Mouse (Mus musculus) MEL (cell line): ENCODE data around the gene Lpar3.

ENCODE experiments used
- CHD1 ChIP-seq: IDR thresholded peaks from 2 replicates; pipeline ENCODE4 v1.6.1; 2012; ENCODE audit warnings: low read depth, mild to moderate bottlenecking, inconsistent platforms, low read length, improper control_type of control experiment
- CTCF ChIP-seq, 3 experiments: IDR thresholded peaks in 2 of 3; conservative IDR thresholded peaks in 1 of 3; 2 replicates each; pipeline ENCODE4 v1.5.1; 2011 to 2012; ENCODE audit warnings: low read length in 3 of 3, low read depth in 2 of 3, mild to moderate bottlenecking in 2 of 3, improper control_type of control experiment in 1 of 3, inconsistent platforms in 1 of 3, mixed read lengths in 1 of 3, moderate library complexity in 1 of 3; ENCODE audit not compliant: control insufficient read depth in 1 of 3, insufficient read depth in 1 of 3, poor library complexity in 1 of 3, severe bottlenecking in 1 of 3
- ELF1 ChIP-seq: IDR thresholded peaks from 2 replicates; pipeline ENCODE4 v1.6.1; 2014; ENCODE audit warnings: low read depth, mild to moderate bottlenecking, inconsistent platforms, low read length, improper control_type of control experiment, moderate library complexity
- GABPA ChIP-seq: IDR thresholded peaks from 2 replicates; pipeline ENCODE4 v1.6.1; 2012; ENCODE audit warnings: low read depth, mild to moderate bottlenecking, inconsistent platforms, low read length, improper control_type of control experiment, moderate library complexity
- NRF1 ChIP-seq: IDR thresholded peaks from 2 replicates; pipeline ENCODE4 v1.6.1; 2014; ENCODE audit warnings: low read depth, mild to moderate bottlenecking, inconsistent platforms, low read length, improper control_type of control experiment, moderate library complexity; ENCODE audit not compliant: poor library complexity, insufficient read depth, severe bottlenecking
- POLR2A ChIP-seq, 2 experiments: IDR thresholded peaks; 2 replicates each; pipeline ENCODE4 v1.6.1; 2011 to 2012; ENCODE audit warnings: low read length in 2 of 2, mild to moderate bottlenecking in 2 of 2, control low read depth in 1 of 2, improper control_type of control experiment in 1 of 2, low read depth in 1 of 2, moderate library complexity in 1 of 2; ENCODE audit not compliant: control insufficient read depth in 1 of 2, insufficient read depth in 1 of 2, poor library complexity in 1 of 2

- TF ChIP-seq POLR2A (IDR thresholded peaks at IDR 0.05; ENCODE audit: control insufficient read depth in 1 of 2, insufficient read depth in 1 of 2, low read depth in 1 of 2, low read length in 2 of 2, poor library complexity in 1 of 2), result no peak
- TF ChIP-seq CTCF (IDR thresholded peaks at IDR 0.05 in 2 of 3, conservative IDR thresholded peaks at IDR 0.05 in 1 of 3; ENCODE audit: control insufficient read depth in 1 of 3, insufficient read depth in 1 of 3, low read depth in 2 of 3, low read length in 3 of 3, poor library complexity in 1 of 3, severe bottlenecking in 1 of 3), result no peak
- no peak for TF ChIP-seq NRF1
- no peak for TF ChIP-seq CHD1
- TF ChIP-seq GABPA, result no peak
- TF ChIP-seq ELF1, result no peak
These were observed 28.3 kb upstream of the Lpar3 start for GRCm38 (mm10) chr3:146192507-146192906.
